Mouse (Mus musculus) adrenal gland, postnatal 36 days (tissue): Measurements from ENCODE around the gene Gal. TPM values are rescaled to one million over a fixed set of nuclear protein-coding genes. Genes with fewer than 3 reads are reported as not detected.

Experiments used
- total RNA-seq, 2 experiments: library from RNA; stranded (reverse); gene quantifications; 2 replicates each; pipeline ENCODE4 v1.2.3; 2021

The Gal gene
- total RNA-seq, 2 experiments from 2014 or later: 36.3 to 93.3 TPM

Other genes with a start within 250 kb of the Gal start
- 10 to 100 TPM; 70.0 to 74.4 TPM for gene Mrpl21, start 131.6 kb downstream of the Gal start, total RNA-seq
- gene Ighmbp2, start 131.5 kb downstream of the Gal start, total RNA-seq: 1 to 10 TPM; 5.2 to 6.7 TPM
- 100 to 1,000 TPM; 265 to 423 TPM for gene Cpt1a, start 92.2 kb downstream of the Gal start, total RNA-seq
- under 1 TPM; 0.73 to 0.92 TPM for gene Tesmin, start 25.7 kb downstream of the Gal start, total RNA-seq
- 10 to 100 TPM; 92.7 to 98.6 TPM for gene Ppp6r3, start 161.2 kb upstream of the Gal start, total RNA-seq